In genomic region chr9:23327830-23328229, GRCm38 (mm10) we compare ENCODE assay signal across 23 mouse cellular contexts.
A peak's percentile ranks its signal among the peaks of the same experiment; 100 is the strongest.
DNase-seq lines count a peak whose midpoint lies in the region; ATAC-seq and TF ChIP-seq lines count a peak whose summit lies in the region.
"Had no signal": no experiment of that assay in that cellular context is flagged by ENCODE, and none has a peak within 500 bp of the region (broad histone marks: within the 10 kb centered on the region; RNA-seq: fewer than 3 reads in every experiment).

No protein-coding gene starts in this region.

- no peak overlapping the region for H3K4me3 ChIP-seq in CH12.LX (replicated peaks in 1 of 3; ENCODE audit: low read depth in 2 of 3, low read length in 2 of 3, poor library complexity in 1 of 3)
- no peak overlapping the region for H3K4me3 ChIP-seq in intestine, embryonic 16.5 days (ENCODE audit: low read length)

- intact Hi-C loops in heart, postnatal 25 days (cut with DNase I) = no loop called here

- no peaks in the 10 kb centered on the region for H3K79me2 ChIP-seq in CH12.LX (replicated peaks; ENCODE audit: control insufficient read depth, extremely low read depth, insufficient read depth, poor library complexity, severe bottlenecking)

- ATAC-seq in frontal cortex, adult (ENCODE audit: low TSS enrichment) = peak; percentile 69; the same call in 1 of the 2 replicates
- ATAC-seq in intestine, embryonic 16.5 days = no peak
- ATAC-seq: activated CD4-positive, CD25-positive, alpha-beta regulatory T cell, adult 4 months; CD4-positive, CD25-positive, alpha-beta regulatory T cell, adult 4 months; Patski had no signal

- H3K36me3 ChIP-seq in CH12.LX (replicated peaks in 1 of 2; ENCODE audit: control insufficient read depth in 1 of 2, insufficient read depth in 1 of 2, low read length in 1 of 2) = no peaks in the 10 kb centered on the region
- H3K36me3 ChIP-seq in intestine, embryonic 16.5 days (ENCODE audit: control insufficient read depth, insufficient read depth, low read length) = no peaks in the 10 kb centered on the region
- H3K36me3 ChIP-seq: G1E had no signal

- H3K9ac ChIP-seq in CH12.LX (ENCODE audit: insufficient read depth, low read depth) = no peak overlapping the region
- H3K9ac ChIP-seq in intestine, embryonic 16.5 days (ENCODE audit: low read depth, low read length) = no peak overlapping the region

- TF ChIP-seq RAD21 in CH12.LX (IDR thresholded peaks at IDR 0.05; ENCODE audit: low read depth, low read length) = no peak

- dilution Hi-C loops in CH12.LX (cut with MboI; ENCODE audit: extremely low pct_ligation_motif_present, extremely low pct_unique_long_range_greater_than_20kb, low sequenced_read_pairs) = no loop called here

- peak; percentile 79 for TF ChIP-seq EP300 in CH12.LX (IDR thresholded peaks at IDR 0.05; ENCODE audit: low read length)

- H3K4me2 ChIP-seq in CH12.LX (ENCODE audit: insufficient read depth, low read depth, poor library complexity, severe bottlenecking) = peak overlapping the region; percentile 9; the same call in 1 of the 2 replicates
- H3K4me2 ChIP-seq in intestine, embryonic 16.5 days (ENCODE audit: low read depth, low read length) = no peak overlapping the region

- no peak for TF ChIP-seq CTCF in CH12.LX (conservative IDR thresholded peaks at IDR 0.05 in 1 of 2, IDR thresholded peaks at IDR 0.05 in 1 of 2; ENCODE audit: low read depth in 2 of 2, low read length in 2 of 2)

- WGBS in intestine, embryonic 16.5 days = 81% methylated on average over 3 of the region's 3 CpGs

- H3K4me1 ChIP-seq in CH12.LX (ENCODE audit: control insufficient read depth in 1 of 2, insufficient read depth in 2 of 2) = peaks cover 6 to 15% of the 10 kb centered on the region in 2 experiments; a peak in 2 of 4 replicates
- H3K4me1 ChIP-seq in intestine, embryonic 16.5 days (ENCODE audit: control insufficient read depth, insufficient read depth, low read length) = no peaks in the 10 kb centered on the region

- H3K9me3 ChIP-seq in CH12.LX (replicated peaks; ENCODE audit: low read length) = no peaks in the 10 kb centered on the region
- no peaks in the 10 kb centered on the region for H3K9me3 ChIP-seq in intestine, embryonic 16.5 days (ENCODE audit: control insufficient read depth, low read length)
- H3K9me3 ChIP-seq: G1E had no signal

- no peaks in the 10 kb centered on the region for H3K27me3 ChIP-seq in CH12.LX (replicated peaks)
- no peaks in the 10 kb centered on the region for H3K27me3 ChIP-seq in intestine, embryonic 16.5 days (replicated peaks; ENCODE audit: control insufficient read depth, insufficient read depth, low read length)
- H3K27me3 ChIP-seq: Patski had no signal

- DNase-seq in frontal cortex, postnatal 10 days (ENCODE audit: low spot score in 2 of 2) = no peak
- peak; percentile 11 for DNase-seq in heart, adult 11 months
- no peak for DNase-seq in heart, postnatal 25 days (ENCODE audit: low spot score)
- DNase-seq in CH12.LX (ENCODE audit: extremely low read depth) = peak; percentile 65
- DNase-seq in brain, adult 2 months (ENCODE audit: low read depth, low spot score) = peak; percentile 8
- no peak for DNase-seq in embryo, embryonic 10 days (ENCODE audit: low spot score)
- DNase-seq: adrenal gland, adult 2 months; adrenal gland, adult 8-10 months; adrenal gland, postnatal 10 days; adrenal gland, postnatal 14 days; adrenal gland, postnatal 25 days; adrenal gland, postnatal 36 days; B cell, adult 2 months; cerebellum, adult 11 months; cerebellum, adult 11-12 months; cerebellum, adult 18-20 months; cerebellum, adult 2 months had no signal

- H3K27ac ChIP-seq in CH12.LX (ENCODE audit: insufficient read depth, low read depth) = no peak overlapping the region
- H3K27ac ChIP-seq in intestine, embryonic 16.5 days (ENCODE audit: low read length) = no peak overlapping the region

- in situ Hi-C loops in CH12.LX (cut with MboI; ENCODE audit: low pct_ligation_motif_present, low pct_unique_long_range_greater_than_20kb, low sequenced_read_pairs) = no loop called here

- no peak for TF ChIP-seq POLR2A in CH12.LX (IDR thresholded peaks at IDR 0.05; ENCODE audit: low read depth, low read length)

TF ChIP-seq in CH12.LX, 34 proteins besides CTCF, POLR2A, EP300 and RAD21:
- TF ChIP-seq ZKSCAN1 (IDR thresholded peaks at IDR 0.05; ENCODE audit: borderline replicate concordance, low read depth, low read length) = no peak
- TF ChIP-seq BHLHE40 (IDR thresholded peaks at IDR 0.05; ENCODE audit: low read depth, low read length) = no peak
- TF ChIP-seq CHD2 (IDR thresholded peaks at IDR 0.05; ENCODE audit: low read length) = no peak
- TF ChIP-seq ETS1 (conservative IDR thresholded peaks at IDR 0.05; ENCODE audit: low read depth, low read length) = peak; percentile 64; the same call in 1 of the 2 replicates
- peak; percentile 31; the same call in 1 of the 2 replicates for TF ChIP-seq MEF2A (IDR thresholded peaks at IDR 0.05; ENCODE audit: borderline replicate concordance, low read depth, low read length)
- TF ChIP-seq CHD1 (IDR thresholded peaks at IDR 0.05; ENCODE audit: low read depth, low read length) = no peak
- TF ChIP-seq POLR2AphosphoS2 (IDR thresholded peaks at IDR 0.05; ENCODE audit: low read depth, low read length) = no peak
- TF ChIP-seq JUND (conservative IDR thresholded peaks at IDR 0.05; ENCODE audit: low read depth, low read length) = peak; percentile 94
- peak; percentile 94 for TF ChIP-seq JUN (IDR thresholded peaks at IDR 0.05; ENCODE audit: insufficient read depth, low read depth, low read length)
- peak; percentile 51; the same call in 1 of the 2 replicates for TF ChIP-seq IRF4 (IDR thresholded peaks at IDR 0.05; ENCODE audit: low read depth, low read length)
- TF ChIP-seq SMC3 (IDR thresholded peaks at IDR 0.05; ENCODE audit: low read depth, low read length) = no peak
- TF ChIP-seq TCF12 (IDR thresholded peaks at IDR 0.05; ENCODE audit: low read depth, low read length) = no peak
- TF ChIP-seq HCFC1 (IDR thresholded peaks at IDR 0.05; ENCODE audit: low read depth, low read length) = peak; percentile 22
TF ChIP-seq in CH12.LX: peak in this region for 6.

Comparison
In these comparisons a context has a peak if more than half of its experiments do, and no peak if none do; other contexts are left out.
1. DNase-seq: peak in heart, adult 11 months (single experiment), CH12.LX (single experiment) and brain, adult 2 months (single experiment); none in frontal cortex, postnatal 10 days (0 of 2), heart, postnatal 25 days (single experiment) and embryo, embryonic 10 days (single experiment).